Mouse (Mus musculus) ES-Bruce4 (cell line): ENCODE measurements around the gene Olfr1124. TPM values are rescaled to one million over a fixed set of nuclear protein-coding genes. Genes with fewer than 3 reads are reported as not detected.

Source experiments
- H3K27ac ChIP-seq: 2 replicates; pipeline ENCODE4 v1.5.1; 2012; ENCODE audit warnings: low read length, inconsistent platforms; ENCODE audit not compliant: insufficient read depth
- H3K27me3 ChIP-seq: 2 replicates; pipeline ENCODE4 v1.6.1; 2012; ENCODE audit warnings: mild to moderate bottlenecking, low read length, inconsistent platforms; ENCODE audit not compliant: control insufficient read depth, poor library complexity, insufficient read depth, severe bottlenecking
- H3K36me3 ChIP-seq: 2 replicates; pipeline ENCODE4 v1.6.1; 2012; ENCODE audit warnings: inconsistent platforms, mild to moderate bottlenecking, low read length, moderate library complexity; ENCODE audit not compliant: control insufficient read depth, poor library complexity, insufficient read depth, severe bottlenecking
- H3K4me1 ChIP-seq: one replicate; pipeline ENCODE4 v1.8.1; 2011; ENCODE audit warnings: low read length; ENCODE audit not compliant: control insufficient read depth, insufficient read depth
- H3K4me3 ChIP-seq: 2 replicates; pipeline ENCODE4 v1.5.1; 2011; ENCODE audit warnings: low read depth, mild to moderate bottlenecking, low read length
- H3K9ac ChIP-seq: 2 replicates; pipeline ENCODE4 v1.6.1; 2012; ENCODE audit warnings: low read depth, mild to moderate bottlenecking, inconsistent platforms; ENCODE audit not compliant: poor library complexity, severe bottlenecking
- H3K9me3 ChIP-seq: replicated peaks from 2 replicates; pipeline ENCODE4 v1.6.1; 2012; ENCODE audit warnings: mild to moderate bottlenecking, low read length, inconsistent platforms; ENCODE audit not compliant: control insufficient read depth, poor library complexity, insufficient read depth, severe bottlenecking
- CTCF ChIP-seq: IDR thresholded peaks from one replicate; pipeline ENCODE4 v1.8.1; 2011; ENCODE audit warnings: low read depth, low read length
- EP300 ChIP-seq: IDR thresholded peaks from 2 replicates; pipeline ENCODE4 v1.6.1; 2011; ENCODE audit warnings: low read depth, low read length; ENCODE audit not compliant: insufficient read depth
- POLR2A ChIP-seq: IDR thresholded peaks from one replicate; pipeline ENCODE4 v1.8.1; 2011; ENCODE audit warnings: low read length; ENCODE audit not compliant: insufficient read depth
- polyA plus RNA-seq: library from polyadenylated mRNA; stranded (reverse); fragments of >200 nt; gene quantifications from 2 replicates; pipeline ENCODE4 v1.2.4, GENCODE M21; 2011; ENCODE audit warnings: low read depth; ENCODE audit not compliant: missing spikeins, insufficient read depth, insufficient read length

Olfr1124 gene
- polyA plus RNA-seq, 1 experiment: not detected

- H3K9ac ChIP-seq: no peak within 1 kb of the TSS
- H3K9me3 ChIP-seq: no peaks in the 10 kb centered on the region
- no peaks in the 10 kb centered on the region for H3K36me3 ChIP-seq
- no peak within 1 kb of the TSS for H3K4me3 ChIP-seq
- no peaks in the 10 kb centered on the region for H3K27me3 ChIP-seq
- H3K4me1 ChIP-seq: no peaks in the 10 kb centered on the region
- TF ChIP-seq EP300 (no peak), CTCF (no peak), POLR2A (no peak)
- H3K27ac ChIP-seq: no peak within 1 kb of the TSS
Observed at GRCm38 (mm10) chr2:87453662-87454061, 23.6 kb downstream of the Olfr1124 start, which contains the start of gene Olfr1126. Gene Olfr1126 (plus strand): TSS chr2:87453962.

GRCm38 (mm10) chr2:87461769-87462168 lies 31.7 kb downstream of the Olfr1124 start:
- no peak overlapping the region for H3K27ac ChIP-seq

DNA sequence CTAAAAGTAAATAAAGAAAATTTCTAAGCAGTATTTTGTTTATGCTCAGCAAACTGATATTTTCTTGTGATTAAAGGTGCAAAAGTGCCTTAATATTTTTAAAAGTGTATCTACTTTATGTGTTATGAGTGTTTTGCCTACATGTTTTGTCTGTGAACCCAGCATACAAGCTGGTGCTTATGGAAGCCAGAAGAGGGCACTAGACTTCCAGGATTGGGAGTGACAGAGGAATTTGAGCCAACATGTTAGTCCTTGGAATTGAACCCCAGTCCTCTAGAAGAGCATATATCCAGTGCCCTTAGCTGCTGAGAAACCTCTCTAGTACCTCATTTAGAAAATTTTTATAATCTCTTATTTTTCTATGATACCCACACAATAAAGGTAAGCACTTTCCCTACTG lies 50.1 kb downstream of the Olfr1124 start:
- Histone ChIP-seq H3K4me3 (no peak overlapping the region), H3K36me3 (0 out of 2 replicates have a peak, but pooled peaks cover 3% of the 10 kb centered on the region), H3K9me3 (peaks cover 4% of the 10 kb centered on the region; the same call in 1 of the 2 replicates), H3K27me3 (no peaks in the 10 kb centered on the region), H3K27ac (no peak overlapping the region), H3K9ac (0 out of 2 replicates have a peak overlapping the region, but pooled peaks have one; percentile 37), H3K4me1 (peaks cover 2% of the 10 kb centered on the region)
- TF ChIP-seq CTCF: no peak
- no peak for TF ChIP-seq POLR2A
- no peak for TF ChIP-seq EP300

More at GRCm38 (mm10) chr2:87461769-87462168, 31.7 kb downstream of the Olfr1124 start:
- H3K9ac ChIP-seq: no peak overlapping the region
- H3K4me3 ChIP-seq: no peak overlapping the region
- no peaks in the 10 kb centered on the region for H3K36me3 ChIP-seq
- H3K27me3 ChIP-seq: no peaks in the 10 kb centered on the region
- no peaks in the 10 kb centered on the region for H3K4me1 ChIP-seq
- TF ChIP-seq EP300: no peak
- TF ChIP-seq CTCF: no peak
- no peak for TF ChIP-seq POLR2A
- no peaks in the 10 kb centered on the region for H3K9me3 ChIP-seq

DNA sequence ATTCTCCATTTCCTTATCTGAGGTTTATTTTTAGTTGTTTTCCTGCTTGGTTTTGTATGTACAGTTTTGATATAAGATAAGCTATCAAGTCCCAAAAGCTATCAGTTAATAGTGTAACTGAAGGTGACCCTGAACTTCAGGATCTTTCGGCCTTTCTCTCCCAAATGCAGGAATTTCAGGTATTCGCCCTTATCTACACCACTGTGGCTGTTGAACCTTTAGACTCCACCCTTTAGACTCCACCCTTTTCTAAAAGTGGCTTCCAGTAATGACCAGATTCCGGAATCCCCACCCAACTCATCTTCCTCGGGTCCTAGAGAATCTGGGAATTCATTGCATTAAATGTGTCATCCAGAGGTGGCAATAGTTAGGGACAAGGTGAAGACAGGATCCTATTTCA lies 51.1 kb downstream of the Olfr1124 start:
- no peaks in the 10 kb centered on the region for H3K27me3 ChIP-seq
- H3K36me3 ChIP-seq: 0 out of 2 replicates have a peak, but pooled peaks cover 3% of the 10 kb centered on the region
- H3K4me1 ChIP-seq: peaks cover 2% of the 10 kb centered on the region
- TF ChIP-seq CTCF (no peak), EP300 (0 out of 2 replicates have a peak, but pooled peaks have one; percentile 49)
- peaks cover 5% of the 10 kb centered on the region; the same call in 1 of the 2 replicates for H3K9me3 ChIP-seq
- peak overlapping the region; percentile 99 for H3K27ac ChIP-seq
- H3K4me3 ChIP-seq: no peak overlapping the region
- H3K9ac ChIP-seq: 0 out of 2 replicates have a peak overlapping the region, but pooled peaks have one; percentile 37

- TF ChIP-seq EP300 (no peak), POLR2A (no peak), CTCF (no peak)
- Histone ChIP-seq H3K9ac (no peak overlapping the region), H3K36me3 (0 out of 2 replicates have a peak, but pooled peaks cover 3% of the 10 kb centered on the region), H3K9me3 (peaks cover 5% of the 10 kb centered on the region; the same call in 1 of the 2 replicates), H3K4me3 (no peak overlapping the region), H3K27me3 (no peaks in the 10 kb centered on the region), H3K27ac (peak overlapping the region; percentile 28; the same call in 1 of the 2 replicates), H3K4me1 (peaks cover 4% of the 10 kb centered on the region)
Observed at GRCm38 (mm10) chr2:87482276-87482675, 52.2 kb downstream of the Olfr1124 start.

Other genes starting within 250 kb of the Olfr1124 start
- gene Olfr1112, start 242.5 kb upstream of the Olfr1124 start, polyA plus RNA-seq: not detected in 2 replicates
- gene Olfr1113, start 221.3 kb upstream of the Olfr1124 start, polyA plus RNA-seq: not detected in 2 replicates
- not detected in 2 replicates for gene Olfr1115, start 182.3 kb upstream of the Olfr1124 start, polyA plus RNA-seq
- gene Olfr1116, start 162.7 kb upstream of the Olfr1124 start, polyA plus RNA-seq: 0.10 TPM in 1 of 2 replicates, not detected in the other
- gene Olfr1118, start 122.7 kb upstream of the Olfr1124 start, polyA plus RNA-seq: not detected in 2 replicates
- not detected in 2 replicates for gene Olfr1120, start 75.5 kb upstream of the Olfr1124 start, polyA plus RNA-seq
- not detected in 2 replicates for gene Olfr1121, start 60.4 kb upstream of the Olfr1124 start, polyA plus RNA-seq
- gene Olfr1122, start 44.4 kb upstream of the Olfr1124 start, polyA plus RNA-seq: not detected in 2 replicates
- gene Olfr1123, start 13.6 kb upstream of the Olfr1124 start, polyA plus RNA-seq: not detected in 2 replicates
- not detected in 2 replicates for gene Olfr1126, start 23.7 kb downstream of the Olfr1124 start, polyA plus RNA-seq
- gene Pramel7, start 66.8 kb downstream of the Olfr1124 start, polyA plus RNA-seq: not detected in 2 replicates
- gene Pramel6, start 76.3 kb downstream of the Olfr1124 start, polyA plus RNA-seq: 0.76 and 1.4 TPM in 2 replicates
- not detected in 2 replicates for gene Olfr153, start 101.5 kb downstream of the Olfr1124 start, polyA plus RNA-seq
- not detected in 2 replicates for gene Olfr1128, start 115.3 kb downstream of the Olfr1124 start, polyA plus RNA-seq
- not detected in 2 replicates for gene Olfr1129, start 143.6 kb downstream of the Olfr1124 start, polyA plus RNA-seq
- not detected in 2 replicates for gene Olfr1130, start 175.9 kb downstream of the Olfr1124 start, polyA plus RNA-seq
- gene Olfr1131, start 196.8 kb downstream of the Olfr1124 start, polyA plus RNA-seq: not detected in 2 replicates
- not detected in 2 replicates for gene Olfr1132, start 207.3 kb downstream of the Olfr1124 start, polyA plus RNA-seq
- not detected in 2 replicates for gene Olfr1133, start 217.1 kb downstream of the Olfr1124 start, polyA plus RNA-seq
- gene Olfr1134, start 228.2 kb downstream of the Olfr1124 start, polyA plus RNA-seq: not detected in 2 replicates
- gene Olfr1135, start 243.4 kb downstream of the Olfr1124 start, polyA plus RNA-seq: not detected in 2 replicates